Mouse (Mus musculus): ENCODE results near the gene C130079G13Rik.
"Not testable (repeated sequence)": the region's sequence is repeated elsewhere in the genome, so short reads cannot be mapped to it uniquely, and the experiment has no call there.

The C130079G13Rik gene

GRCm38 (mm10) chr3:59924914-59925313 lies at the start of gene C130079G13Rik:
TSS of gene C130079G13Rik (plus strand) at chr3:59925214.
- no peak for DNase-seq

- not testable (repeated sequence) for DNase-seq
Measured at GRCm38 (mm10) chr3:59877601-59878000, 47.4 kb upstream of the C130079G13Rik start.

GRCm38 (mm10) chr3:59879801-59880554 lies 45.0 kb upstream of the C130079G13Rik start:
- not testable (repeated sequence) for DNase-seq

- DNase-seq = no peak
Measured at GRCm38 (mm10) chr3:59893276-59893675, 31.7 kb upstream of the C130079G13Rik start.

- DNase-seq = no peak
Measured at GRCm38 (mm10) chr3:59934621-59935020, 9.6 kb downstream of the C130079G13Rik start.

GRCm38 (mm10) chr3:59947294-59947950 lies 22.4 kb downstream of the C130079G13Rik start:
- no peak for DNase-seq

GRCm38 (mm10) chr3:59970891-59971290 lies 45.9 kb downstream of the C130079G13Rik start:
- DNase-seq = no peak

GRCm38 (mm10) chr3:59974591-59974990 lies 49.6 kb downstream of the C130079G13Rik start:
- no peak for DNase-seq

All from lung, postnatal 36 days (tissue).